Mouse (Mus musculus) liver, embryonic 14.5 days (tissue): ENCODE measurements around the gene Gm26620.

ENCODE experiments used
- CTCF ChIP-seq: IDR thresholded peaks from 2 replicates; pipeline ENCODE4 v1.5.1; 2016; ENCODE audit warnings: antibody characterized with exemption, low read depth, control low read depth
- EP300 ChIP-seq: IDR thresholded peaks from 2 replicates; pipeline ENCODE4 v1.6.1; 2016; ENCODE audit warnings: antibody characterized with exemption, low read depth

- no peak; the same call in 1 of the 2 replicates for TF ChIP-seq CTCF
- TF ChIP-seq EP300: no peak
These were observed 12.9 kb upstream of the Gm26620 start for GRCm38 (mm10) chr1:170871961-170872360.
